Mouse (Mus musculus): ENCODE measurements around the gene Tfap4. TPM values are rescaled to one million over a fixed set of nuclear protein-coding genes. Genes with fewer than 3 reads are reported as not detected.

Tfap4 gene
- total and polyA plus RNA-seq, 2 experiments from 2014 or later = 7.0 to 7.8 TPM

GRCm38 (mm10) chr16:4603453-4603837, 43.8 kb upstream of the Tfap4 start:
- Histone ChIP-seq H3K27me3 (ENCODE audit: insufficient read depth, low read length) (no peaks in the 10 kb centered on the region), H3K36me3 (ENCODE audit: insufficient read depth, low read length) (no peaks in the 10 kb centered on the region), H3K9ac (replicated peaks; ENCODE audit: low read length) (no peak overlapping the region), H3K4me1 (ENCODE audit: insufficient read depth, low read length) (peaks cover 33% of the 10 kb centered on the region), H3K4me2 (ENCODE audit: low read depth, low read length) (no peak overlapping the region), H3K4me3 (ENCODE audit: low read length) (no peak overlapping the region), H3K9me3 (ENCODE audit: low read length) (no peaks in the 10 kb centered on the region), H3K27ac (no peak overlapping the region)
- ATAC-seq (no peak), DNase-seq (ENCODE audit: low spot score) (no peak)
- TF ChIP-seq CTCF (IDR thresholded peaks at IDR 0.05; ENCODE audit: low read depth) = no peak
- WGBS = 75% methylated on average over 1 of the region's 1 CpGs

GRCm38 (mm10) chr16:4602766-4603452, 43.3 kb upstream of the Tfap4 start:
- H3K9ac ChIP-seq (replicated peaks; ENCODE audit: low read length) = no peak overlapping the region
- DNase-seq (ENCODE audit: low spot score) = no peak

GRCm38 (mm10) chr16:4602189-4602588, 42.5 kb upstream of the Tfap4 start:
- Histone ChIP-seq H3K4me1 (ENCODE audit: insufficient read depth, low read length) (peaks cover 43% of the 10 kb centered on the region), H3K9me3 (ENCODE audit: low read length) (no peaks in the 10 kb centered on the region), H3K36me3 (ENCODE audit: insufficient read depth, low read length) (no peaks in the 10 kb centered on the region), H3K27me3 (ENCODE audit: insufficient read depth, low read length) (no peaks in the 10 kb centered on the region), H3K4me2 (ENCODE audit: low read depth, low read length) (no peak overlapping the region), H3K9ac (replicated peaks; ENCODE audit: low read length) (no peak overlapping the region), H3K4me3 (ENCODE audit: low read length) (no peak overlapping the region), H3K27ac (no peak overlapping the region)
- DNase-seq (ENCODE audit: low spot score) (no peak), ATAC-seq (no peak)
- no peak for TF ChIP-seq CTCF (IDR thresholded peaks at IDR 0.05; ENCODE audit: low read depth)
- WGBS = 8% methylated on average over 3 of the region's 3 CpGs

More at GRCm38 (mm10) chr16:4602766-4603452, 43.3 kb upstream of the Tfap4 start:
- no peaks in the 10 kb centered on the region for H3K27me3 ChIP-seq (ENCODE audit: insufficient read depth, low read length)
- H3K4me3 ChIP-seq (ENCODE audit: low read length) = no peak overlapping the region
- 31% methylated on average over 7 of the region's 7 CpGs for WGBS
- H3K27ac ChIP-seq = peak overlapping the region; percentile 32; the same call in 1 of the 2 replicates
- H3K4me2 ChIP-seq (ENCODE audit: low read depth, low read length) = no peak overlapping the region
- no peaks in the 10 kb centered on the region for H3K9me3 ChIP-seq (ENCODE audit: low read length)
- H3K36me3 ChIP-seq (ENCODE audit: insufficient read depth, low read length) = no peaks in the 10 kb centered on the region
- peaks cover 36% of the 10 kb centered on the region for H3K4me1 ChIP-seq (ENCODE audit: insufficient read depth, low read length)
- ATAC-seq = no peak
- no peak for TF ChIP-seq CTCF (IDR thresholded peaks at IDR 0.05; ENCODE audit: low read depth)

GRCm38 (mm10) chr16:4600701-4601310, 41.2 kb upstream of the Tfap4 start:
- ATAC-seq = no peak
- peaks cover 46% of the 10 kb centered on the region for H3K4me1 ChIP-seq (ENCODE audit: insufficient read depth, low read length)
- H3K4me2 ChIP-seq (ENCODE audit: low read depth, low read length) = no peak overlapping the region
- no peaks in the 10 kb centered on the region for H3K36me3 ChIP-seq (ENCODE audit: insufficient read depth, low read length)
- no peak overlapping the region for H3K27ac ChIP-seq
- no peak for DNase-seq (ENCODE audit: low spot score)
- WGBS = 79% methylated on average over 9 of the region's 9 CpGs
- no peaks in the 10 kb centered on the region for H3K9me3 ChIP-seq (ENCODE audit: low read length)
- H3K27me3 ChIP-seq (ENCODE audit: insufficient read depth, low read length) = no peaks in the 10 kb centered on the region
- TF ChIP-seq CTCF (IDR thresholded peaks at IDR 0.05; ENCODE audit: low read depth) = no peak
- H3K9ac ChIP-seq (replicated peaks; ENCODE audit: low read length) = no peak overlapping the region
- no peak overlapping the region for H3K4me3 ChIP-seq (ENCODE audit: low read length)

- Histone ChIP-seq H3K4me3 (ENCODE audit: low read length) (no peak overlapping the region), H3K9me3 (ENCODE audit: low read length) (no peaks in the 10 kb centered on the region), H3K27ac (no peak overlapping the region), H3K4me1 (ENCODE audit: insufficient read depth, low read length) (peaks cover 47% of the 10 kb centered on the region), H3K36me3 (ENCODE audit: insufficient read depth, low read length) (no peaks in the 10 kb centered on the region), H3K27me3 (ENCODE audit: insufficient read depth, low read length) (no peaks in the 10 kb centered on the region), H3K4me2 (ENCODE audit: low read depth, low read length) (no peak overlapping the region), H3K9ac (replicated peaks; ENCODE audit: low read length) (no peak overlapping the region)
- no peak for DNase-seq (ENCODE audit: low spot score)
- WGBS = 80% methylated on average over 3 of the region's 3 CpGs
- no peak for ATAC-seq
- TF ChIP-seq CTCF (IDR thresholded peaks at IDR 0.05; ENCODE audit: low read depth) = no peak
Measured at GRCm38 (mm10) chr16:4599616-4600015, 40.0 kb upstream of the Tfap4 start.

- no peaks in the 10 kb centered on the region for H3K9me3 ChIP-seq (ENCODE audit: low read length)
- H3K4me1 ChIP-seq (ENCODE audit: insufficient read depth, low read length) = peaks cover 47% of the 10 kb centered on the region
- WGBS = 16% methylated on average over 6 of the region's 6 CpGs
- no peak overlapping the region for H3K27ac ChIP-seq
- TF ChIP-seq CTCF (IDR thresholded peaks at IDR 0.05; ENCODE audit: low read depth) = no peak
- H3K27me3 ChIP-seq (ENCODE audit: insufficient read depth, low read length) = no peaks in the 10 kb centered on the region
- no peaks in the 10 kb centered on the region for H3K36me3 ChIP-seq (ENCODE audit: insufficient read depth, low read length)
- peak; percentile 48 for DNase-seq (ENCODE audit: low spot score)
- no peak overlapping the region for H3K9ac ChIP-seq (replicated peaks; ENCODE audit: low read length)
- H3K4me3 ChIP-seq (ENCODE audit: low read length) = no peak overlapping the region
- no peak for ATAC-seq
- no peak overlapping the region for H3K4me2 ChIP-seq (ENCODE audit: low read depth, low read length)
Measured at GRCm38 (mm10) chr16:4598891-4599543, 39.4 kb upstream of the Tfap4 start.
